Mouse (Mus musculus) hindbrain, embryonic 11.5 days (tissue): ENCODE measurements around the gene Bcs1l. TPM values are rescaled to one million over a fixed set of nuclear protein-coding genes. Genes with fewer than 3 reads are reported as not detected.

Source experiments
- ATAC-seq: fragments of 200-750 bp; cut with Nextera tagmentation; 2 replicates; pipeline ENCODE4 v1.8.0; 2017; ENCODE audit warnings: mild to moderate bottlenecking, moderate TSS enrichment, moderate library complexity; ENCODE audit not compliant: low FRiP score
- DNase-seq: peaks from one replicate; pipeline ENCODE4 v3.0.0-alpha.2; 2015; ENCODE audit warnings: low spot score
- H3K27ac ChIP-seq: fragments of 300-500 bp; sonication (generic); 2 replicates; pipeline ENCODE4 v1.5.1; 2014; ENCODE audit warnings: mild to moderate bottlenecking, low read depth, low read length
- H3K27me3 ChIP-seq: fragments of 300-500 bp; sonication (generic); 2 replicates; pipeline ENCODE4 v1.6.1; 2014; ENCODE audit warnings: mild to moderate bottlenecking, low read length, moderate library complexity, mixed read lengths; ENCODE audit not compliant: control insufficient read depth, insufficient read depth
- H3K36me3 ChIP-seq: fragments of 300-500 bp; sonication (generic); 2 replicates; pipeline ENCODE4 v1.6.1; 2014; ENCODE audit warnings: mild to moderate bottlenecking, low read length, moderate library complexity, mixed read lengths; ENCODE audit not compliant: control insufficient read depth, insufficient read depth
- H3K4me1 ChIP-seq: fragments of 300-500 bp; sonication (generic); replicated peaks from 2 replicates; pipeline ENCODE4 v1.6.1; 2014; ENCODE audit warnings: low read length, mixed read lengths; ENCODE audit not compliant: control insufficient read depth, insufficient read depth
- H3K4me2 ChIP-seq: fragments of 300-500 bp; sonication (generic); replicated peaks from 2 replicates; pipeline ENCODE4 v1.6.1; 2014; ENCODE audit warnings: mild to moderate bottlenecking, low read depth, low read length
- H3K4me3 ChIP-seq: fragments of 300-500 bp; sonication (generic); 2 replicates; pipeline ENCODE4 v1.5.1; 2014; ENCODE audit warnings: low read depth, low read length
- H3K9ac ChIP-seq: fragments of 300-500 bp; sonication (generic); 2 replicates; pipeline ENCODE4 v1.6.1; 2014; ENCODE audit warnings: low read depth, low read length
- H3K9me3 ChIP-seq: fragments of 300-500 bp; sonication (generic); 2 replicates; pipeline ENCODE4 v1.6.1; 2016; ENCODE audit warnings: low read length; ENCODE audit not compliant: control insufficient read depth
- WGBS: fragments of 180-500 bp; shearing (Covaris S2); extraction: QIAGEN DNeasy Blood & Tissue Kit; methylation state at CpG from one replicate; pipeline ENCODE4 v1.1.7; 2014; 5-methylcytosine and 5-hydroxymethylcytosine counted together
- polyA plus RNA-seq: library from polyadenylated mRNA; unstranded; fragments of >200 nt; fragmentation: Nextera tagmentation; extraction: Ambion mirVana; gene quantifications from 2 replicates; pipeline ENCODE4 v1.2.1, GENCODE M21; 2014

The Bcs1l gene
- polyA plus RNA-seq, 1 experiment from 2014 or later, result 20.8 TPM

GRCm38 (mm10) chr1:74584616-74585398, 3.3 kb upstream of the Bcs1l start:
- no peaks in the 10 kb centered on the region for H3K9me3 ChIP-seq
- no peak overlapping the region for H3K4me2 ChIP-seq
- H3K9ac ChIP-seq, result no peak overlapping the region
- peaks cover 5% of the 10 kb centered on the region for H3K4me1 ChIP-seq
- H3K27ac ChIP-seq, result no peak overlapping the region
- no peaks in the 10 kb centered on the region for H3K36me3 ChIP-seq
- DNase-seq, result no peak
- ATAC-seq, result no peak
- H3K4me3 ChIP-seq, result no peak overlapping the region
- WGBS, result 91% methylated on average over 3 of the region's 3 CpGs
- H3K27me3 ChIP-seq, result no peaks in the 10 kb centered on the region

- peaks cover 7% of the 10 kb centered on the region; the same call in 1 of the 2 replicates for H3K36me3 ChIP-seq
- peaks cover 5% of the 10 kb centered on the region for H3K4me1 ChIP-seq
- ATAC-seq (no peak), DNase-seq (no peak)
- peak overlapping the region; percentile 88 for H3K4me2 ChIP-seq
- H3K9me3 ChIP-seq, result no peaks in the 10 kb centered on the region
- H3K9ac ChIP-seq, result peak overlapping the region; percentile 87
- WGBS, result under 1% methylated on average over 24 of the region's 24 CpGs
- H3K4me3 ChIP-seq, result peak overlapping the region; percentile 85
- H3K27ac ChIP-seq, result peak overlapping the region; percentile 51
- H3K27me3 ChIP-seq, result no peaks in the 10 kb centered on the region
These were observed 786 bp upstream of the Bcs1l start for GRCm38 (mm10) chr1:74587233-74587772.

GRCm38 (mm10) chr1:74594434-74594833, 6.3 kb downstream of the Bcs1l start:
- Histone ChIP-seq H3K27ac (no peak overlapping the region), H3K9me3 (no peaks in the 10 kb centered on the region), H3K4me1 (no peaks in the 10 kb centered on the region), H3K4me3 (no peak overlapping the region), H3K9ac (no peak overlapping the region), H3K4me2 (no peak overlapping the region), H3K36me3 (peaks cover 14% of the 10 kb centered on the region; the same call in 1 of the 2 replicates), H3K27me3 (no peaks in the 10 kb centered on the region)
- DNase-seq (no peak), ATAC-seq (no peak)
- WGBS, result 91% methylated on average over 8 of the region's 8 CpGs

- no peaks in the 10 kb centered on the region for H3K27me3 ChIP-seq
- no peaks in the 10 kb centered on the region for H3K36me3 ChIP-seq
- 0 out of 2 replicates have a peak overlapping the region, but pooled peaks have one; percentile 24 for H3K27ac ChIP-seq
These were observed 12.6 kb downstream of the Bcs1l start for GRCm38 (mm10) chr1:74600501-74601266.

GRCm38 (mm10) chr1:74601267-74601962, 13.3 kb downstream of the Bcs1l start, which contains the start of the genes Rnf25 and Stk36:
Gene Rnf25, minus strand, starts transcription at chr1:74601397.
Gene Stk36, plus strand, starts transcription at chr1:74601445.
- Histone ChIP-seq H3K27me3 (no peaks in the 10 kb centered on the region), H3K9me3 (no peaks in the 10 kb centered on the region), H3K4me1 (peaks cover 2% of the 10 kb centered on the region; the same call in 1 of the 2 replicates), H3K9ac (peak within 1 kb of the TSS; percentile 86), H3K4me2 (peak within 1 kb of the TSS; percentile 78), H3K36me3 (no peaks in the 10 kb centered on the region), H3K4me3 (peak within 1 kb of the TSS; percentile 84), H3K27ac (0 out of 2 replicates have a peak within 1 kb of the TSS, but pooled peaks have one; percentile 24)
- DNase-seq (peak; percentile 93), ATAC-seq (peak; percentile 88)
- 10% methylated on average over 25 of the region's 25 CpGs for WGBS

More at GRCm38 (mm10) chr1:74600501-74601266, 12.6 kb downstream of the Bcs1l start:
- Histone ChIP-seq H3K9me3 (no peaks in the 10 kb centered on the region), H3K4me2 (peak overlapping the region; percentile 78), H3K4me1 (peaks cover 2% of the 10 kb centered on the region; the same call in 1 of the 2 replicates), H3K9ac (peak overlapping the region; percentile 86), H3K4me3 (peak overlapping the region; percentile 84)
- ATAC-seq (peak; percentile 75), DNase-seq (no peak)
- WGBS, result 9% methylated on average over 24 of the region's 26 CpGs

GRCm38 (mm10) chr1:74624183-74624582, 36.1 kb downstream of the Bcs1l start:
- H3K4me3 ChIP-seq, result no peak overlapping the region
- no peaks in the 10 kb centered on the region for H3K9me3 ChIP-seq
- H3K9ac ChIP-seq, result no peak overlapping the region
- 90% methylated on average over 1 of the region's 1 CpGs for WGBS
- no peak overlapping the region for H3K4me2 ChIP-seq
- DNase-seq (no peak), ATAC-seq (no peak)
- no peaks in the 10 kb centered on the region for H3K36me3 ChIP-seq
- no peaks in the 10 kb centered on the region for H3K4me1 ChIP-seq
- no peaks in the 10 kb centered on the region for H3K27me3 ChIP-seq
- no peak overlapping the region for H3K27ac ChIP-seq

- Histone ChIP-seq H3K9me3 (no peaks in the 10 kb centered on the region), H3K9ac (no peak overlapping the region), H3K4me3 (no peak overlapping the region), H3K36me3 (no peaks in the 10 kb centered on the region), H3K27ac (no peak overlapping the region), H3K27me3 (no peaks in the 10 kb centered on the region), H3K4me1 (no peaks in the 10 kb centered on the region), H3K4me2 (no peak overlapping the region)
- ATAC-seq (no peak), DNase-seq (no peak)
- 91% methylated on average over 4 of the region's 4 CpGs for WGBS
These were observed 38.0 kb downstream of the Bcs1l start for GRCm38 (mm10) chr1:74626076-74626475.

- Histone ChIP-seq H3K9me3 (no peaks in the 10 kb centered on the region), H3K4me2 (no peak overlapping the region), H3K4me1 (no peaks in the 10 kb centered on the region), H3K27me3 (no peaks in the 10 kb centered on the region), H3K27ac (no peak overlapping the region), H3K4me3 (no peak overlapping the region), H3K9ac (no peak overlapping the region), H3K36me3 (no peaks in the 10 kb centered on the region)
- no peak for ATAC-seq
- DNase-seq, result no peak
- 29% methylated on average over 7 of the region's 7 CpGs for WGBS
These were observed 39.9 kb downstream of the Bcs1l start for GRCm38 (mm10) chr1:74628001-74628400.
